Comparison of ENCODE assay signal across 26 mouse cellular contexts in the genomic region with DNA sequence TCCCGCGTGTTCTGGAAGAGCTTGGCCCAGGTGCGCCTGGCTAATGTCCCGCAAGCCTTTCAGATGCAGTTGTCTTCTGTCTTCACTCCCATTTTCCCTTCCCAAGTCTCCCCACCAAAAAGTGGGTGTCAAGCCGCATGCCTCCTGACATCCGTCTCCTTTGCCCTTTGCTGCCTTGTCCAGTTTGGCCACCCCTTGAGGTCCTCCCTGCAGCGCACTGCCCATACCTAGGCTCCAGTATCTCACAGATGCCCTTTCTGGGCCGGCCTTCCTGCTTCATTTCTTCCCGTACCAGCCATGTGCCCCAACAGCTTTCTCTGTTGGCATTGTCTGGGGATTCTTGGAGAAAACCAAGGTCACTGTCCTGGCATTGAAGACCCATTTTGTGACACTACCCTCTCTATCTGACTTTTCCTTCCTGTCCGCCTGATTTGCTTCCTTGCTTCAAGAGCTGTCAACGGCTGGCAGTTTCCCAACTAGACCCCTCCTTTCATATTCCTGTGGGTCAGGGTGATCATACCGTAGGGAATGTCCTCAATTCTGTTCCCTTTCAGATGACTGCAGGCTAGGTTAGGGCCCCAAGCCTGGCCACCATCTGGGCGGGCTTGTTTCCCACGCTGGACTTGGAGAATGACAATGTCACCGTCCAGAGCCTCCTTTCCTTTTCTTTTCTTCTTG. TPM values are rescaled to one million over a fixed set of nuclear protein-coding genes. Genes with fewer than 3 reads are reported as not detected.
DNase-seq lines count a peak whose midpoint lies in the region; ATAC-seq and TF ChIP-seq lines count a peak whose summit lies in the region.
"Had no signal": no experiment of that assay in that cellular context is flagged by ENCODE, and none has a peak within 500 bp of the region (broad histone marks: within the 10 kb centered on the region; RNA-seq: fewer than 3 reads in every experiment).

No protein-coding gene starts in this region.

- no peaks in the 10 kb centered on the region for H3K36me3 ChIP-seq in forebrain, embryonic 11.5 days (ENCODE audit: control insufficient read depth, insufficient read depth, low read length)
- peaks cover 9% of the 10 kb centered on the region for H3K36me3 ChIP-seq in forebrain, embryonic 10.5 days (replicated peaks)
- H3K36me3 ChIP-seq in liver, postnatal 0 days (replicated peaks; ENCODE audit: insufficient read depth, low read length) = no peaks in the 10 kb centered on the region; the same call in none of the 2 replicates
- H3K36me3 ChIP-seq in liver, embryonic 11.5 days (ENCODE audit: control insufficient read depth, insufficient read depth, low read length) = no peaks in the 10 kb centered on the region
- peaks cover 2% of the 10 kb centered on the region; the same call in 1 of the 2 replicates for H3K36me3 ChIP-seq in forebrain, embryonic 14.5 days (ENCODE audit: control insufficient read depth, insufficient read depth, low read length)
- H3K36me3 ChIP-seq: embryonic facial prominence, embryonic 15.5 days; forebrain, embryonic 15.5 days; hindbrain, embryonic 15.5 days; lung, embryonic 15.5 days had no signal

- peak; percentile 47 for DNase-seq in forebrain, embryonic 11.5 days (ENCODE audit: low spot score)
- DNase-seq in forebrain, embryonic 10.5 days (ENCODE audit: extremely low spot score, low spot score) = no peak
- DNase-seq in liver, postnatal 0 days = peak; percentile 15
- no peak for DNase-seq in liver, embryonic 11.5 days (ENCODE audit: low spot score)
- no peak for DNase-seq in forebrain, embryonic 14.5 days (ENCODE audit: low spot score)
- DNase-seq: adrenal gland, adult 8-10 months; cerebellum, adult 18-20 months; heart, postnatal 14 days; kidney, adult 11 months; kidney, postnatal 14 days; left cerebral cortex, postnatal 4 days; liver had no signal

- H3K27ac ChIP-seq in forebrain, embryonic 11.5 days (ENCODE audit: low read depth, low read length) = no peak overlapping the region
- no peak overlapping the region for H3K27ac ChIP-seq in forebrain, embryonic 10.5 days
- no peak overlapping the region for H3K27ac ChIP-seq in liver, postnatal 0 days (ENCODE audit: low read depth)
- H3K27ac ChIP-seq in liver, embryonic 11.5 days (ENCODE audit: low read depth, low read length) = no peak overlapping the region
- H3K27ac ChIP-seq in bone marrow macrophage, adult 2 months (ENCODE audit: insufficient read depth, low read depth, low read length) = peak overlapping the region; percentile 80
- peak overlapping the region; percentile 81; the same call in 1 of the 2 replicates for H3K27ac ChIP-seq in olfactory bulb, adult 2 months (ENCODE audit: insufficient read depth, low read depth, low read length)
- H3K27ac ChIP-seq in forebrain, embryonic 14.5 days (ENCODE audit: low read depth, low read length) = no peak overlapping the region
- H3K27ac ChIP-seq: embryonic facial prominence, embryonic 10.5 days; embryonic facial prominence, embryonic 15.5 days; forebrain, embryonic 15.5 days; gastrocnemius, adult 2 months; hindbrain, embryonic 10.5 days; hindbrain, embryonic 15.5 days; liver, embryonic 15.5 days; lung, embryonic 15.5 days; midbrain, embryonic 12.5 days; neural tube, embryonic 13.5 days had no signal

- H3K9me3 ChIP-seq in forebrain, embryonic 11.5 days (ENCODE audit: control insufficient read depth, low read length) = no peaks in the 10 kb centered on the region
- H3K9me3 ChIP-seq in forebrain, embryonic 10.5 days = no peaks in the 10 kb centered on the region
- H3K9me3 ChIP-seq in liver, postnatal 0 days (ENCODE audit: low read length) = no peaks in the 10 kb centered on the region
- H3K9me3 ChIP-seq in liver, embryonic 11.5 days (ENCODE audit: control insufficient read depth, low read length) = no peaks in the 10 kb centered on the region
- H3K9me3 ChIP-seq in forebrain, embryonic 14.5 days (replicated peaks; ENCODE audit: control insufficient read depth, low read length) = no peaks in the 10 kb centered on the region
- H3K9me3 ChIP-seq: embryonic facial prominence, embryonic 10.5 days; embryonic facial prominence, embryonic 15.5 days; forebrain, embryonic 15.5 days; hindbrain, embryonic 10.5 days; hindbrain, embryonic 15.5 days; liver, embryonic 15.5 days; lung, embryonic 15.5 days; midbrain, embryonic 12.5 days; neural tube, embryonic 13.5 days had no signal

- no peak overlapping the region for H3K4me2 ChIP-seq in forebrain, embryonic 11.5 days (ENCODE audit: low read depth, low read length, severe bottlenecking)
- H3K4me2 ChIP-seq in liver, postnatal 0 days (ENCODE audit: low read depth, low read length) = no peak overlapping the region
- no peak overlapping the region for H3K4me2 ChIP-seq in liver, embryonic 11.5 days
- H3K4me2 ChIP-seq in forebrain, embryonic 14.5 days (ENCODE audit: low read length) = no peak overlapping the region
- H3K4me2 ChIP-seq: embryonic facial prominence, embryonic 15.5 days; forebrain, embryonic 15.5 days; hindbrain, embryonic 15.5 days; liver, embryonic 15.5 days; lung, embryonic 15.5 days; midbrain, embryonic 12.5 days; neural tube, embryonic 13.5 days had no signal

- WGBS in forebrain, embryonic 11.5 days = 87% methylated on average over 15 of the region's 15 CpGs
- WGBS in forebrain, embryonic 10.5 days = 88% methylated on average over 15 of the region's 15 CpGs
- WGBS in liver, postnatal 0 days (ENCODE audit: insufficient replicate concordance) = 78% methylated on average over 15 of the region's 15 CpGs
- 82% methylated on average over 15 of the region's 15 CpGs for WGBS in liver, embryonic 11.5 days
- 88% methylated on average over 15 of the region's 15 CpGs for WGBS in olfactory bulb, adult 2 months
- WGBS in forebrain, embryonic 14.5 days = 89% methylated on average over 15 of the region's 15 CpGs

- TF ChIP-seq POLR2A in bone marrow macrophage, adult 2 months (IDR thresholded peaks at IDR 0.05; ENCODE audit: borderline replicate concordance, low read depth, low read length) = no peak
- no peak for TF ChIP-seq POLR2A in olfactory bulb, adult 2 months (IDR thresholded peaks at IDR 0.05; ENCODE audit: insufficient read depth, low read depth, low read length)

- TF ChIP-seq CTCF in liver, postnatal 0 days (IDR thresholded peaks at IDR 0.05; ENCODE audit: low read depth) = no peak
- TF ChIP-seq CTCF in bone marrow macrophage, adult 2 months (IDR thresholded peaks at IDR 0.05; ENCODE audit: low read depth, low read length) = no peak
- no peak for TF ChIP-seq CTCF in olfactory bulb, adult 2 months (IDR thresholded peaks at IDR 0.05; ENCODE audit: insufficient read depth, low read depth, low read length)

- no peak overlapping the region for H3K4me3 ChIP-seq in forebrain, embryonic 11.5 days (ENCODE audit: low read depth, low read length)
- no peak overlapping the region for H3K4me3 ChIP-seq in forebrain, embryonic 10.5 days
- no peak overlapping the region for H3K4me3 ChIP-seq in liver, postnatal 0 days (ENCODE audit: low read depth, low read length)
- no peak overlapping the region for H3K4me3 ChIP-seq in liver, embryonic 11.5 days (ENCODE audit: low read depth, low read length)
- no peak overlapping the region for H3K4me3 ChIP-seq in bone marrow macrophage, adult 2 months (ENCODE audit: insufficient read depth, low read length)
- no peak overlapping the region for H3K4me3 ChIP-seq in olfactory bulb, adult 2 months (ENCODE audit: insufficient read depth, low read depth, low read length)
- no peak overlapping the region for H3K4me3 ChIP-seq in forebrain, embryonic 14.5 days (ENCODE audit: low read depth, low read length)
- H3K4me3 ChIP-seq: embryonic facial prominence, embryonic 10.5 days; embryonic facial prominence, embryonic 15.5 days; forebrain, embryonic 15.5 days; gastrocnemius, adult 2 months; hindbrain, embryonic 10.5 days; hindbrain, embryonic 15.5 days; liver, embryonic 15.5 days; lung, embryonic 15.5 days; midbrain, embryonic 12.5 days; neural tube, embryonic 13.5 days had no signal

- H3K4me1 ChIP-seq in forebrain, embryonic 11.5 days (replicated peaks; ENCODE audit: control insufficient read depth, insufficient read depth, low read length) = peaks cover 12% of the 10 kb centered on the region; the same call in 1 of the 2 replicates
- H3K4me1 ChIP-seq in forebrain, embryonic 10.5 days = peaks cover 56% of the 10 kb centered on the region
- peaks cover 39% of the 10 kb centered on the region for H3K4me1 ChIP-seq in liver, postnatal 0 days (ENCODE audit: insufficient read depth)
- peaks cover 41% of the 10 kb centered on the region for H3K4me1 ChIP-seq in liver, embryonic 11.5 days (replicated peaks; ENCODE audit: control insufficient read depth, insufficient read depth, low read length)
- H3K4me1 ChIP-seq in bone marrow macrophage, adult 2 months (ENCODE audit: control insufficient read depth, insufficient read depth, low read length) = peaks cover 48% of the 10 kb centered on the region
- H3K4me1 ChIP-seq in olfactory bulb, adult 2 months (ENCODE audit: control insufficient read depth, insufficient read depth, low read length) = peaks cover 59% of the 10 kb centered on the region
- peaks cover 10% of the 10 kb centered on the region for H3K4me1 ChIP-seq in forebrain, embryonic 14.5 days (ENCODE audit: control insufficient read depth, insufficient read depth, low read length)

- no peak for ATAC-seq in forebrain, embryonic 11.5 days (replicated peaks; ENCODE audit: low FRiP score)
- no peak for ATAC-seq in liver, postnatal 0 days
- no peak for ATAC-seq in liver, embryonic 11.5 days (replicated peaks; ENCODE audit: low FRiP score)
- ATAC-seq in forebrain, embryonic 14.5 days = no peak
- ATAC-seq: CD4-positive, CD25-positive, alpha-beta regulatory T cell, adult 4 months; forebrain, embryonic 15.5 days; inflammation-experienced regulatory T-cells, adult 6 months had no signal

- no peak for TF ChIP-seq EP300 in liver, postnatal 0 days (IDR thresholded peaks at IDR 0.05; ENCODE audit: low read depth)

- no peak overlapping the region for H3K9ac ChIP-seq in forebrain, embryonic 11.5 days (ENCODE audit: low read length)
- no peak overlapping the region for H3K9ac ChIP-seq in liver, postnatal 0 days (replicated peaks)
- H3K9ac ChIP-seq in liver, embryonic 11.5 days (ENCODE audit: low read depth, low read length) = no peak overlapping the region
- no peak overlapping the region for H3K9ac ChIP-seq in forebrain, embryonic 14.5 days (ENCODE audit: low read length)
- H3K9ac ChIP-seq: embryonic facial prominence, embryonic 15.5 days; forebrain, embryonic 15.5 days; hindbrain, embryonic 15.5 days; liver, embryonic 15.5 days; lung, embryonic 15.5 days had no signal

- no peaks in the 10 kb centered on the region for H3K27me3 ChIP-seq in forebrain, embryonic 11.5 days (ENCODE audit: control insufficient read depth, insufficient read depth, low read length)
- no peaks in the 10 kb centered on the region for H3K27me3 ChIP-seq in forebrain, embryonic 10.5 days (ENCODE audit: poor library complexity, severe bottlenecking)
- H3K27me3 ChIP-seq in liver, postnatal 0 days (ENCODE audit: insufficient read depth, low read length) = no peaks in the 10 kb centered on the region
- H3K27me3 ChIP-seq in liver, embryonic 11.5 days (replicated peaks; ENCODE audit: control insufficient read depth, insufficient read depth, low read length) = no peaks in the 10 kb centered on the region
- H3K27me3 ChIP-seq in forebrain, embryonic 14.5 days (replicated peaks; ENCODE audit: control insufficient read depth, insufficient read depth, low read length) = no peaks in the 10 kb centered on the region
- H3K27me3 ChIP-seq: embryonic facial prominence, embryonic 15.5 days; forebrain, embryonic 15.5 days; hindbrain, embryonic 15.5 days; lung, embryonic 15.5 days; midbrain, embryonic 12.5 days; neural tube, embryonic 13.5 days had no signal

RNA-seq across cellular contexts. Expression of a gene that starts 3.1 kb away (rescaled TPM):
- 264 and 278 TPM in 2 replicates for polyA plus RNA-seq in forebrain, embryonic 11.5 days (2014; fragmentation: Nextera tagmentation; extraction: Ambion mirVana)
- 267 and 270 TPM in 2 replicates for polyA plus RNA-seq in forebrain, embryonic 10.5 days (2016; fragmentation: Nextera tagmentation; extraction: Ambion mirVana)
- 198 and 215 TPM in 2 replicates for polyA plus RNA-seq in liver, postnatal 0 days (2015; fragmentation: Nextera tagmentation; extraction: Ambion mirVana)
- 257 and 281 TPM in 2 replicates for polyA plus RNA-seq in liver, embryonic 11.5 days (2014; fragmentation: Nextera tagmentation; extraction: Ambion mirVana)
- 1,334 and 1,359 TPM in 2 replicates for polyA plus RNA-seq in bone marrow macrophage, adult 2 months (2012; ENCODE audit: insufficient read depth, insufficient read length, missing spikeins)
- 1,207 TPM in 1 of 2 replicates, not detected in the other for polyA plus RNA-seq in olfactory bulb, adult 2 months (2012; ENCODE audit: insufficient read depth, insufficient read length, low replicate concordance, missing spikeins)
- 351 and 372 TPM in 2 replicates for polyA plus RNA-seq in forebrain, embryonic 14.5 days (2014; fragmentation: Nextera tagmentation; extraction: Ambion mirVana)

RNA-seq across cellular contexts. Expression of a gene that starts 23.2 kb away (rescaled TPM):
- 6.6 and 7.0 TPM in 2 replicates for polyA plus RNA-seq in forebrain, embryonic 11.5 days (2014; fragmentation: Nextera tagmentation; extraction: Ambion mirVana)
- 6.3 and 7.3 TPM in 2 replicates for polyA plus RNA-seq in forebrain, embryonic 10.5 days (2016; fragmentation: Nextera tagmentation; extraction: Ambion mirVana)
- 0.88 and 0.99 TPM in 2 replicates for polyA plus RNA-seq in liver, postnatal 0 days (2015; fragmentation: Nextera tagmentation; extraction: Ambion mirVana)
- polyA plus RNA-seq in liver, embryonic 11.5 days (2014; fragmentation: Nextera tagmentation; extraction: Ambion mirVana) = 5.6 and 7.0 TPM in 2 replicates
- 2.5 and 5.8 TPM in 2 replicates for polyA plus RNA-seq in bone marrow macrophage, adult 2 months (2012; ENCODE audit: insufficient read depth, insufficient read length, missing spikeins)
- polyA plus RNA-seq in olfactory bulb, adult 2 months (2012; ENCODE audit: insufficient read depth, insufficient read length, low replicate concordance, missing spikeins) = not detected in 2 replicates
- polyA plus RNA-seq in forebrain, embryonic 14.5 days (2014; fragmentation: Nextera tagmentation; extraction: Ambion mirVana) = 9.0 and 12.5 TPM in 2 replicates

RNA-seq across cellular contexts. Expression of a gene that starts 30.6 kb away (rescaled TPM):
- 2.5 and 2.6 TPM in 2 replicates for polyA plus RNA-seq in forebrain, embryonic 11.5 days (2014; fragmentation: Nextera tagmentation; extraction: Ambion mirVana)
- polyA plus RNA-seq in forebrain, embryonic 10.5 days (2016; fragmentation: Nextera tagmentation; extraction: Ambion mirVana) = 4.1 and 5.0 TPM in 2 replicates
- 114 and 125 TPM in 2 replicates for polyA plus RNA-seq in liver, postnatal 0 days (2015; fragmentation: Nextera tagmentation; extraction: Ambion mirVana)
- 16.4 TPM in 2 replicates for polyA plus RNA-seq in liver, embryonic 11.5 days (2014; fragmentation: Nextera tagmentation; extraction: Ambion mirVana)
- polyA plus RNA-seq in bone marrow macrophage, adult 2 months (2012; ENCODE audit: insufficient read depth, insufficient read length, missing spikeins) = 1,130 and 1,142 TPM in 2 replicates
- not detected in 2 replicates for polyA plus RNA-seq in olfactory bulb, adult 2 months (2012; ENCODE audit: insufficient read depth, insufficient read length, low replicate concordance, missing spikeins)
- polyA plus RNA-seq in forebrain, embryonic 14.5 days (2014; fragmentation: Nextera tagmentation; extraction: Ambion mirVana) = 1.3 and 2.3 TPM in 2 replicates

Comparison
In these comparisons a context has a peak if more than half of its experiments do, and no peak if none do; other contexts are left out.
1. DNase-seq: peak in forebrain, embryonic 11.5 days (single experiment) and liver, postnatal 0 days (single experiment); none in forebrain, embryonic 10.5 days (single experiment), liver, embryonic 11.5 days (single experiment) and forebrain, embryonic 14.5 days (single experiment).
2. H3K27ac ChIP-seq: peak in bone marrow macrophage, adult 2 months (single experiment) and olfactory bulb, adult 2 months (single experiment); none in forebrain, embryonic 11.5 days (single experiment), forebrain, embryonic 10.5 days (single experiment), liver, postnatal 0 days (single experiment), liver, embryonic 11.5 days (single experiment) and forebrain, embryonic 14.5 days (single experiment).